Mouse (Mus musculus): ENCODE measurements at regions not wholly inside any gene's neighbourhood (a gene's known extent, or its start where the extent isn't known, plus 50 kb on each side); places are given as distances from the start of the nearest gene placed in this dataset.

GRCm38 (mm10) chr8:92125631-92126030, 231.8 kb upstream of the Irx5 start:
- ATAC-seq (ENCODE audit: low FRiP score) = no peak
- TF ChIP-seq CTCF (IDR thresholded peaks at IDR 0.05) = no peak
- WGBS = 48% methylated on average over 3 of the region's 3 CpGs
- no peak for DNase-seq (ENCODE audit: low spot score)
- Histone ChIP-seq H3K4me2 (ENCODE audit: low read depth, low read length, poor library complexity, severe bottlenecking) (no peak overlapping the region), H3K36me3 (ENCODE audit: insufficient read depth, low read length) (no peaks in the 10 kb centered on the region), H3K9me3 (ENCODE audit: low read length) (no peaks in the 10 kb centered on the region), H3K9ac (replicated peaks; ENCODE audit: low read length, poor library complexity, severe bottlenecking) (no peak overlapping the region), H3K27me3 (ENCODE audit: insufficient read depth, low read length) (no peaks in the 10 kb centered on the region), H3K4me3 (ENCODE audit: low read depth, low read length) (no peak overlapping the region), H3K4me1 (ENCODE audit: insufficient read depth, low read length) (no peaks in the 10 kb centered on the region), H3K27ac (ENCODE audit: low read depth, low read length) (no peak overlapping the region)

GRCm38 (mm10) chr8:92121296-92121695, 236.1 kb upstream of the Irx5 start:
- Histone ChIP-seq H3K36me3 (ENCODE audit: insufficient read depth, low read length) (no peaks in the 10 kb centered on the region), H3K4me1 (ENCODE audit: insufficient read depth, low read length) (no peaks in the 10 kb centered on the region), H3K4me3 (ENCODE audit: low read depth, low read length) (no peak overlapping the region), H3K9ac (replicated peaks; ENCODE audit: low read length, poor library complexity, severe bottlenecking) (no peak overlapping the region), H3K27ac (ENCODE audit: low read depth, low read length) (no peak overlapping the region), H3K4me2 (ENCODE audit: low read depth, low read length, poor library complexity, severe bottlenecking) (no peak overlapping the region), H3K27me3 (ENCODE audit: insufficient read depth, low read length) (no peaks in the 10 kb centered on the region), H3K9me3 (ENCODE audit: low read length) (no peaks in the 10 kb centered on the region)
- 53% methylated on average over 2 of the region's 2 CpGs for WGBS
- no peak for ATAC-seq (ENCODE audit: low FRiP score)
- no peak for DNase-seq (ENCODE audit: low spot score)
- TF ChIP-seq CTCF (IDR thresholded peaks at IDR 0.05) = peak; percentile 53

GRCm38 (mm10) chr8:92115479-92116267, 241.8 kb upstream of the Irx5 start:
- H3K36me3 ChIP-seq (ENCODE audit: insufficient read depth, low read length) = no peaks in the 10 kb centered on the region
- H3K4me2 ChIP-seq (ENCODE audit: low read depth, low read length, poor library complexity, severe bottlenecking) = no peak overlapping the region
- no peak overlapping the region for H3K4me3 ChIP-seq (ENCODE audit: low read depth, low read length)
- WGBS = 89% methylated on average over 15 of the region's 15 CpGs
- H3K27ac ChIP-seq (ENCODE audit: low read depth, low read length) = no peak overlapping the region
- no peaks in the 10 kb centered on the region for H3K9me3 ChIP-seq (ENCODE audit: low read length)
- TF ChIP-seq CTCF (IDR thresholded peaks at IDR 0.05) = peak; percentile 58
- H3K27me3 ChIP-seq (ENCODE audit: insufficient read depth, low read length) = no peaks in the 10 kb centered on the region
- no peak overlapping the region for H3K9ac ChIP-seq (replicated peaks; ENCODE audit: low read length, poor library complexity, severe bottlenecking)
- DNase-seq (ENCODE audit: low spot score) (no peak), ATAC-seq (ENCODE audit: low FRiP score) (no peak)
- H3K4me1 ChIP-seq (ENCODE audit: insufficient read depth, low read length) = no peaks in the 10 kb centered on the region

- no peaks in the 10 kb centered on the region for H3K36me3 ChIP-seq (ENCODE audit: insufficient read depth, low read length)
- no peak overlapping the region for H3K4me3 ChIP-seq (ENCODE audit: low read depth, low read length)
- no peak for DNase-seq (ENCODE audit: low spot score)
- H3K27me3 ChIP-seq (ENCODE audit: insufficient read depth, low read length) = no peaks in the 10 kb centered on the region
- H3K4me1 ChIP-seq (ENCODE audit: insufficient read depth, low read length) = no peaks in the 10 kb centered on the region
- H3K27ac ChIP-seq (ENCODE audit: low read depth, low read length) = no peak overlapping the region
- no peak for TF ChIP-seq CTCF (IDR thresholded peaks at IDR 0.05)
- H3K9ac ChIP-seq (replicated peaks; ENCODE audit: low read length, poor library complexity, severe bottlenecking) = no peak overlapping the region
- ATAC-seq (ENCODE audit: low FRiP score) = no peak
- WGBS = 20% methylated on average over 22 of the region's 22 CpGs
- H3K4me2 ChIP-seq (ENCODE audit: low read depth, low read length, poor library complexity, severe bottlenecking) = no peak overlapping the region
- H3K9me3 ChIP-seq (ENCODE audit: low read length) = no peaks in the 10 kb centered on the region
Measured at GRCm38 (mm10) chr8:92114311-92115275, 242.8 kb upstream of the Irx5 start.

- ATAC-seq (ENCODE audit: low FRiP score) = no peak
- WGBS = 18% methylated on average over 9 of the region's 9 CpGs
- H3K4me2 ChIP-seq (ENCODE audit: low read depth, low read length, poor library complexity, severe bottlenecking) = no peak overlapping the region
Measured at GRCm38 (mm10) chr8:92113901-92114300, 243.5 kb upstream of the Irx5 start.

GRCm38 (mm10) chr8:92113386-92113785, 244.0 kb upstream of the Irx5 start:
- DNase-seq (ENCODE audit: low spot score) (no peak), ATAC-seq (ENCODE audit: low FRiP score) (no peak)
- H3K4me3 ChIP-seq (ENCODE audit: low read depth, low read length) = no peak overlapping the region
- no peaks in the 10 kb centered on the region for H3K27me3 ChIP-seq (ENCODE audit: insufficient read depth, low read length)
- H3K9ac ChIP-seq (replicated peaks; ENCODE audit: low read length, poor library complexity, severe bottlenecking) = no peak overlapping the region
- H3K36me3 ChIP-seq (ENCODE audit: insufficient read depth, low read length) = no peaks in the 10 kb centered on the region
- 58% methylated on average over 4 of the region's 4 CpGs for WGBS
- TF ChIP-seq CTCF (IDR thresholded peaks at IDR 0.05) = no peak
- no peak overlapping the region for H3K4me2 ChIP-seq (ENCODE audit: low read depth, low read length, poor library complexity, severe bottlenecking)
- no peaks in the 10 kb centered on the region for H3K4me1 ChIP-seq (ENCODE audit: insufficient read depth, low read length)
- no peak overlapping the region for H3K27ac ChIP-seq (ENCODE audit: low read depth, low read length)
- no peaks in the 10 kb centered on the region for H3K9me3 ChIP-seq (ENCODE audit: low read length)

More at GRCm38 (mm10) chr8:92113901-92114300, 243.5 kb upstream of the Irx5 start:
- Histone ChIP-seq H3K9me3 (ENCODE audit: low read length) (no peaks in the 10 kb centered on the region), H3K9ac (replicated peaks; ENCODE audit: low read length, poor library complexity, severe bottlenecking) (no peak overlapping the region), H3K36me3 (ENCODE audit: insufficient read depth, low read length) (no peaks in the 10 kb centered on the region), H3K4me3 (ENCODE audit: low read depth, low read length) (no peak overlapping the region), H3K4me1 (ENCODE audit: insufficient read depth, low read length) (no peaks in the 10 kb centered on the region), H3K27me3 (ENCODE audit: insufficient read depth, low read length) (no peaks in the 10 kb centered on the region), H3K27ac (ENCODE audit: low read depth, low read length) (no peak overlapping the region)
- TF ChIP-seq CTCF (IDR thresholded peaks at IDR 0.05) = no peak
- DNase-seq (ENCODE audit: low spot score) = no peak

Data from midbrain, postnatal 0 days (tissue).